Mouse (Mus musculus) small intestine, adult 2 months (tissue): ENCODE measurements around the gene Fbxo9.

Source experiments
- CTCF ChIP-seq: fragments of 200-500 bp; IDR thresholded peaks from 2 replicates; pipeline ENCODE4 v1.5.1; 2012; ENCODE audit warnings: low read depth, mild to moderate bottlenecking, control low read depth, inconsistent platforms, low read length, moderate library complexity, mixed read lengths; ENCODE audit not compliant: insufficient replicate concordance, insufficient read length; ENCODE audit errors: extremely low read depth
- POLR2A ChIP-seq: fragments of 200-500 bp; IDR thresholded peaks from 2 replicates; pipeline ENCODE4 v1.6.1; 2012; ENCODE audit warnings: low read depth, mild to moderate bottlenecking, control low read depth, inconsistent platforms, low read length, moderate library complexity

GRCm38 (mm10) chr9:78078240-78078639 lies 30.6 kb downstream of the Fbxo9 start:
- no peak for TF ChIP-seq CTCF
- TF ChIP-seq POLR2A, result no peak
